Mouse (Mus musculus) layer of hippocampus, adult 11-12 months (tissue): Measurements from ENCODE around the gene Ric8b.

Experiments
- DNase-seq: peaks from one replicate; pipeline ENCODE4 v3.0.0; 2022; ENCODE audit warnings: low spot score

Gene Ric8b

GRCm38 (mm10) chr10:84963126-84963525 is 45.7 kb downstream of the Ric8b start:
- no peak for DNase-seq

- DNase-seq: peak; percentile 87
Measured at GRCm38 (mm10) chr10:84963726-84964125, 46.3 kb downstream of the Ric8b start.

- DNase-seq: no peak
Measured at GRCm38 (mm10) chr10:84966542-84966941, 49.1 kb downstream of the Ric8b start.

- no peak for DNase-seq
Measured at GRCm38 (mm10) chr10:84967645-84968044, 50.2 kb downstream of the Ric8b start.

- no peak for DNase-seq
Measured at GRCm38 (mm10) chr10:84968852-84969704, 51.7 kb downstream of the Ric8b start.

- DNase-seq: no peak
Measured at GRCm38 (mm10) chr10:84975264-84975663, 57.8 kb downstream of the Ric8b start.

GRCm38 (mm10) chr10:84976588-84977351 is 59.4 kb downstream of the Ric8b start:
- no peak for DNase-seq

- no peak for DNase-seq
Measured at GRCm38 (mm10) chr10:84980291-84980690, 62.9 kb downstream of the Ric8b start.

GRCm38 (mm10) chr10:84981441-84981840 is 64.0 kb downstream of the Ric8b start:
- DNase-seq: no peak

- DNase-seq: no peak
Measured at GRCm38 (mm10) chr10:84982675-84983074, 65.3 kb downstream of the Ric8b start.

GRCm38 (mm10) chr10:84985956-84986355 is 68.5 kb downstream of the Ric8b start:
- DNase-seq: peak; percentile 44

GRCm38 (mm10) chr10:84987666-84988065 is 70.2 kb downstream of the Ric8b start:
- no peak for DNase-seq

GRCm38 (mm10) chr10:84988650-84989049 is 71.2 kb downstream of the Ric8b start:
- DNase-seq: no peak

GRCm38 (mm10) chr10:84994346-84994745 is 76.9 kb downstream of the Ric8b start:
- no peak for DNase-seq

GRCm38 (mm10) chr10:84994971-84995370 is 77.6 kb downstream of the Ric8b start:
- no peak for DNase-seq

- no peak for DNase-seq
Measured at GRCm38 (mm10) chr10:84996366-84996765, 79.0 kb downstream of the Ric8b start.

GRCm38 (mm10) chr10:84997571-84998224 is 80.3 kb downstream of the Ric8b start:
- no peak for DNase-seq

- DNase-seq: no peak
Measured at GRCm38 (mm10) chr10:84998225-84998579, 80.8 kb downstream of the Ric8b start.

GRCm38 (mm10) chr10:85001920-85002319 is 84.5 kb downstream of the Ric8b start:
- no peak for DNase-seq

- DNase-seq: no peak
Measured at GRCm38 (mm10) chr10:85003190-85004026, 86.0 kb downstream of the Ric8b start.

GRCm38 (mm10) chr10:85006573-85007310 is 89.3 kb downstream of the Ric8b start:
- DNase-seq: no peak
